Mouse (Mus musculus) inflammation-experienced regulatory T-cells, adult 6 months (primary cell): ENCODE results near the gene AA986860. TPM values are rescaled to one million over a fixed set of nuclear protein-coding genes. Genes with fewer than 3 reads are reported as not detected.

ENCODE experiments used
- ATAC-seq: one replicate; pipeline ENCODE4 v1.8.0; 2017
- polyA plus RNA-seq, 3 experiments: library from polyadenylated mRNA; unstranded; fragments of 100-300 nt; shearing (Covaris generic); gene quantifications; one replicate each; pipeline ENCODE4 v1.2.1; 2017

Gene AA986860
- polyA plus RNA-seq, 3 experiments from 2014 or later = 0.36 TPM; not detected in 2

GRCm38 (mm10) chr1:130776645-130777044 is 44.9 kb downstream of the AA986860 start:
- no peak for ATAC-seq

GRCm38 (mm10) chr1:130779867-130780266 is 48.1 kb downstream of the AA986860 start:
- no peak for ATAC-seq

- no peak for ATAC-seq
Measured at GRCm38 (mm10) chr1:130784054-130784453, 52.3 kb downstream of the AA986860 start.

GRCm38 (mm10) chr1:130787001-130787400 is 55.2 kb downstream of the AA986860 start:
- no peak for ATAC-seq

GRCm38 (mm10) chr1:130789512-130790451 is 58.0 kb downstream of the AA986860 start:
- no peak for ATAC-seq

Other genes with a start within 250 kb of the AA986860 start
- not detected for gene Zp3r, start 102.4 kb upstream of the AA986860 start, polyA plus RNA-seq
- gene C4bp, start 70.3 kb upstream of the AA986860 start, polyA plus RNA-seq = under 1 TPM in 1 of 3 experiments, not detected in 2; 0.09 TPM
- not detected for gene Gm29427, start 16.2 kb upstream of the AA986860 start, polyA plus RNA-seq
- gene Yod1, start 14.6 kb upstream of the AA986860 start, polyA plus RNA-seq = 10 to 100 TPM; 15.7 to 23.2 (median 19.5) TPM
- 1 to 10 TPM in 2 of 3 experiments, under 1 TPM in 1; 0.68 to 4.3 (median 2.6) TPM for gene Pfkfb2, start 2.7 kb upstream of the AA986860 start, polyA plus RNA-seq
- under 1 TPM in 1 of 3 experiments, not detected in 2; 0.19 TPM for gene Fcamr, start 68.9 kb downstream of the AA986860 start, polyA plus RNA-seq
- gene Pigr, start 94.7 kb downstream of the AA986860 start, polyA plus RNA-seq = under 1 TPM in 1 of 3 experiments, not detected in 2; 0.19 TPM
- 1 to 10 TPM in 2 of 3 experiments, not detected in 1; 2.2 to 2.7 TPM for gene Fcmr, start 133.7 kb downstream of the AA986860 start, polyA plus RNA-seq
- not detected for gene Il24, start 155.5 kb downstream of the AA986860 start, polyA plus RNA-seq
- not detected for gene Il20, start 179.5 kb downstream of the AA986860 start, polyA plus RNA-seq
- under 1 TPM in 1 of 3 experiments, not detected in 2; 0.35 TPM for gene Il19, start 208.1 kb downstream of the AA986860 start, polyA plus RNA-seq